Mouse (Mus musculus): ENCODE measurements around the gene Zdhhc17. TPM values are rescaled to one million over a fixed set of nuclear protein-coding genes. Genes with fewer than 3 reads are reported as not detected.
A peak's percentile ranks its signal among the peaks of the same experiment; 100 is the strongest.

Zdhhc17 gene
- 23.7 and 31.6 TPM in 2 replicates for polyA plus RNA-seq (2011; ENCODE audit: insufficient read length, low read depth, missing spikeins)

DNA sequence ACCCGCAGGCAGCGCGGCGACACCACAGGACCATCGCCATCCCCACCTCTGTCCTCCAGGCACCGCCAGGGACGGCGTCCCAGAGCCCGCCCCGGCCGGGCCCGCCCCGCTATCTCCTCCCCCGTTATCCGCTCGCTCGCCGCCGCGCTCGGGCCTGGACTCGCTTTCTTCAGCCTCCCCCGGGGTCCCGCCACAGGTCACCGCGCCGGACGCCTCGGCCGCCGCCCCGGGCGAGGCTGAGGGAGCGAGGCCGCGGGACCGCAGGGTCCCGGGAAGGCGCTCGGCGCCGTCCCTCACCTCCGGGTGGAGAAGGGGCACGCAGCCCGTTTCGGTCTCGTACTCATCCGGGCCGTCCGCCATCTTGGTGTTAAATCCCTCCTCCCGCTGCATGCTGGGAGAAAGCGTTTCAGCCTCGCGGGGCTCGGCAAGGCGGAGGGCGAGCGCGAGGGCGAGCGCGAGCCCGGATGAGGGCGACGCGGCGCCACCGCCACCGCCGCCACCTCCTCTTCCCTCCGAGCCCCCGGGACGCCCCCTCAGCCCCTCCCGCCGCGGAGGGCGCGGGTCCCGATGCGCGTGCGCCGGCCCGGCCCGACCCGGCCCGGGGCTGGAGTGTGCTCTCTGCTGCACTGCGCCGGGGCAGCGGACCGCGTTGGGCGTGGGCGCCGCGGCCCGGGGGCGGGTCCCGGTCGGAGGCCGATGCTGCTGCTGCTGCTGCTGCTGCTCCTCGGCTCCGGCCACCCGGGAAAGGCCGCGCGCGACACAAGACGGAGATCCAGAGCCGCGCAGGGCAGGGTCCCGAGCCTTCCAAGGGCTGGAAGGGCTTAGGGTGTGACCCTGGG, at the start of gene Zdhhc17:
TSS of gene Zdhhc17 (minus strand) at position 500 of the 839 bp plus-strand sequence.
- peak within 1 kb of the TSS; percentile 89 for H3K4me3 ChIP-seq (ENCODE audit: insufficient read depth, low read length)
- TF ChIP-seq POLR2A (IDR thresholded peaks at IDR 0.05; ENCODE audit: low read depth, low read length) (peak; percentile 79), CTCF (IDR thresholded peaks at IDR 0.05; ENCODE audit: borderline replicate concordance, insufficient read depth, low read length) (no peak)
- H3K4me1 ChIP-seq (ENCODE audit: control insufficient read depth, insufficient read depth, low read length) = peaks cover 3% of the 10 kb centered on the region; the same call in 1 of the 2 replicates
- peak within 1 kb of the TSS; percentile 91 for H3K27ac ChIP-seq (ENCODE audit: insufficient read depth, low read length)

DNA sequence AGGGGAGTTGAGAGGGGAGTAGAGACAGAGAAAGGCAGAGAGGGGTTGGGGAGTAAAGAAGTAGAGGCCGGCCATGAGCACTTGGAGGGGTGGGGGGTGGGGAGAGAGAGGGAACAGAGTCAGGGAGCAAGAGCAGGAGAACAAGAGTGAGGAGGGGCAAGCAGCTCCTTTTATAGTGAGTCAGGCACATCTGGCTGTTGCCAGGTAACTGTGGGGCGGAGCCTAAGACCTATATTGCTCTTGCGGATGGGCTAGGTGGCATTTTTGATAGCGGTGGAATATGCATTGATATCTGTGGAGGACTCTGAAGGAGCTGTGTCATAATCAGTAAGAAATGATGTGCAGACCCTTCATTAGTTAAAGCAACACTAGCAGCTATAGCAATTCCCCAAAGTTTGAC, 45.8 kb upstream of the Zdhhc17 start:
- TF ChIP-seq POLR2A (IDR thresholded peaks at IDR 0.05; ENCODE audit: low read depth, low read length) (no peak), CTCF (IDR thresholded peaks at IDR 0.05; ENCODE audit: borderline replicate concordance, insufficient read depth, low read length) (no peak)

DNA sequence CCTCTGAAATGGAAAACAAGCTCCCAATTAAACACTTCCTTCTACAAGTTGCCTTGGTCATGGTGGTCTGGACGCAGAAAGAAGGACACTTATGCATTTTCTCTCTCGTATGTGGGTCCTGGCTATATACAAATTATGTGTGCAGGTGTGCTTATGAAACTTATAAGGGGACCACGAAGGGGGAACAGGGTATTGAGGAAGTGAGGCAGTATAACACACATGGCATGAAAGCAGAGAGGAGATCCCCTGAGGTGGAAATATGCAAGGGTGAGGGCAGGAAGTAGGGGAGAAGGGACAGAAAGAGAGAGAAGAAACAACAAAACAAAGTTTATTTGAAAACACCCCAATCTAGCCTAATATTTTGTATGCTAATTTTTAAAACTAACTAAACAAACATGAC, 41.7 kb upstream of the Zdhhc17 start:
- H3K4me3 ChIP-seq (ENCODE audit: insufficient read depth, low read length) = no peak overlapping the region
- H3K27ac ChIP-seq (ENCODE audit: insufficient read depth, low read length) = no peak overlapping the region
- no peaks in the 10 kb centered on the region for H3K4me1 ChIP-seq (ENCODE audit: control insufficient read depth, insufficient read depth, low read length)
- TF ChIP-seq CTCF (IDR thresholded peaks at IDR 0.05; ENCODE audit: borderline replicate concordance, insufficient read depth, low read length) = no peak
- TF ChIP-seq POLR2A (IDR thresholded peaks at IDR 0.05; ENCODE audit: low read depth, low read length) = no peak

More for the DNA sequence above, 45.8 kb upstream of the Zdhhc17 start:
- H3K27ac ChIP-seq (ENCODE audit: insufficient read depth, low read length) = no peak overlapping the region
- no peak overlapping the region for H3K4me3 ChIP-seq (ENCODE audit: insufficient read depth, low read length)
- H3K4me1 ChIP-seq (ENCODE audit: control insufficient read depth, insufficient read depth, low read length) = no peaks in the 10 kb centered on the region

DNA sequence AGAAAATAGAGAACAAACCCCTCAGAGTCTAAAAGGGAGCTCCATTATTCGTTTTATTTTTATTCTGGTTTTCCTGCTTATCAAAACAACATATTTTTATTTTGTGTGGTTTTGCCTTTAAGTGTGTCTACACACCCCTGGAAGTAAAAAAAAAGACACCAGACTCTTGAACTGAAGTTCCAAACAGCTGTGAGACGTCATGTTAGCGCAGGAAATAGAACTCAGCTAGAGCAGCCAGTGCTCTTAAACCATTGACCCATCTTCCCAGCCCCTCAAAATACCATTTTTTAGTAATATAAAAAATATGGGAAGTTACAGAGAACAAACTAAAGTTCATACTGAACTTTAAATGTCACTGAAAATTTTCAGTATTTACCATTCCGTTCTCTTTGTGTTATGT, 40.6 kb upstream of the Zdhhc17 start:
- H3K4me1 ChIP-seq (ENCODE audit: control insufficient read depth, insufficient read depth, low read length) = no peaks in the 10 kb centered on the region
- TF ChIP-seq POLR2A (IDR thresholded peaks at IDR 0.05; ENCODE audit: low read depth, low read length) (no peak), CTCF (IDR thresholded peaks at IDR 0.05; ENCODE audit: borderline replicate concordance, insufficient read depth, low read length) (no peak)
- H3K27ac ChIP-seq (ENCODE audit: insufficient read depth, low read length) = no peak overlapping the region
- no peak overlapping the region for H3K4me3 ChIP-seq (ENCODE audit: insufficient read depth, low read length)

DNA sequence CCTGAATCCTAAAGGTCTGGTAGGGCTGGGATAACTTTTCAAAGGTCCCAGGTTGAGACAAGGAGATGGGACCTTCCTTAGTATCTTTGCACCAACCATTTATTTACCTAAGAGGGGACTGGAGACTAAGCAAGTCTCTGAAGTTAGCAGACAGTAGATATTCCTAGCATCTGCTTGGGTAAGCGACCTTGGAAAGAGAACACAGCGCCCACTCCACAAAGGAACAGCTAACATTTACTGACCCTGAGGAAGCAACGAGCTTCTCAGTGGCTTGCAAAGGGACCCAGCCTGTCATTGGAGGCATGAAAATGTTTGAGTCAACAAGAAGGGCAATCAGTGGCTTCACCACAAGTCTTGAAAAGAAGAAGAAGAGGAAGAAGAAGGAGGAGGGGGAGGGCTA, 40.1 kb upstream of the Zdhhc17 start:
- H3K4me3 ChIP-seq (ENCODE audit: insufficient read depth, low read length) = no peak overlapping the region
- H3K27ac ChIP-seq (ENCODE audit: insufficient read depth, low read length) = no peak overlapping the region
- TF ChIP-seq CTCF (IDR thresholded peaks at IDR 0.05; ENCODE audit: borderline replicate concordance, insufficient read depth, low read length) = no peak
- no peaks in the 10 kb centered on the region for H3K4me1 ChIP-seq (ENCODE audit: control insufficient read depth, insufficient read depth, low read length)

DNA sequence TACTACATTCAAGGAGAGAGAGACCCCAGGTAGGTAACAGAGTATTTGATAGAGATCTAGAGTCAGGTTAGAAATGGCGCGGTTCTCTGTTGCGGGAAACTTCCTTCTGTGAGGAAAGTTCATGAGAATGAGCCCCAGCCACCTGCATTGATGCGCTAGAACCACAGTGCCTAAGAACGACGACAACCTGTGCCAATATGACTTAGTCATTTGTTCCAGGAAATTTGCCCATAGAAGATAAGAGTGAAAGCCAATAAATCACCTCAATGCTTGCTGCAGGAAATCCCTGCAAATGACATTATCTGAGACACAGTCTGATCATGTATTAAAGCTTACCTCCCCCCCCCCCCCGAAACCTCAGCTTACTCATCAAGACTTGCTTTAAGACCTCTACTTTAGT, 38.0 kb upstream of the Zdhhc17 start:
- Histone ChIP-seq H3K27ac (ENCODE audit: insufficient read depth, low read length) (no peak overlapping the region), H3K4me1 (ENCODE audit: control insufficient read depth, insufficient read depth, low read length) (no peaks in the 10 kb centered on the region), H3K4me3 (ENCODE audit: insufficient read depth, low read length) (no peak overlapping the region)
- TF ChIP-seq CTCF (IDR thresholded peaks at IDR 0.05; ENCODE audit: borderline replicate concordance, insufficient read depth, low read length) (no peak), POLR2A (IDR thresholded peaks at IDR 0.05; ENCODE audit: low read depth, low read length) (no peak)

DNA sequence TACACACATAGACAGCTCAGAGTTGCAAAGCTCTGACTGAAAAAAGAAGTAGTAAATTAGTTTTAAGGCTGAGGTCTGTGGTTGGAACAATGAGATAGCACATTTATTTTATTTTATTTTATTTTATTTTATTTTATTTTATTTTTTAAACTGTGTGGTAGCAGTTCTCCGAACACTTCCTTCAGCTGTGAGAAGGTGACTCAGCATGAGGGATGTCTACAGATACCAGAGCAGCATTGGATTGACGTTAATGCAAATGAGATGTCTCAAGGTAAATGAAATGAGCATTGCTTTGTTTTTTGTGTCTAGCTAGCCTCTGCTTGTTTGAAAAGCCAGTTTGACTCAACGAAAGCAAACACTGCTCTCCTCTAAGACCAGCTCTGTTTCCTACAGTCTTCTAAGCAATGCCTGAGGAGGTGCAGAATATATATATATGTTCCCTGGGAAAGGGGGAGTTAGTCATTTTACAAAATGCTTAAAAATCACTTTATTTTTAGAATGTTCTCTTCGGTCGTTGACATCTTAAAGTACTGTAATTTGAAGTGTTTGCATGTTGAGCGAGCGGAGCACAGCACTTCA, 30.2 kb upstream of the Zdhhc17 start:
- no peak for TF ChIP-seq CTCF (IDR thresholded peaks at IDR 0.05; ENCODE audit: borderline replicate concordance, insufficient read depth, low read length)
- TF ChIP-seq POLR2A (IDR thresholded peaks at IDR 0.05; ENCODE audit: low read depth, low read length) = no peak
- Histone ChIP-seq H3K27ac (ENCODE audit: insufficient read depth, low read length) (no peak overlapping the region), H3K4me3 (ENCODE audit: insufficient read depth, low read length) (no peak overlapping the region), H3K4me1 (ENCODE audit: control insufficient read depth, insufficient read depth, low read length) (no peaks in the 10 kb centered on the region)

DNA sequence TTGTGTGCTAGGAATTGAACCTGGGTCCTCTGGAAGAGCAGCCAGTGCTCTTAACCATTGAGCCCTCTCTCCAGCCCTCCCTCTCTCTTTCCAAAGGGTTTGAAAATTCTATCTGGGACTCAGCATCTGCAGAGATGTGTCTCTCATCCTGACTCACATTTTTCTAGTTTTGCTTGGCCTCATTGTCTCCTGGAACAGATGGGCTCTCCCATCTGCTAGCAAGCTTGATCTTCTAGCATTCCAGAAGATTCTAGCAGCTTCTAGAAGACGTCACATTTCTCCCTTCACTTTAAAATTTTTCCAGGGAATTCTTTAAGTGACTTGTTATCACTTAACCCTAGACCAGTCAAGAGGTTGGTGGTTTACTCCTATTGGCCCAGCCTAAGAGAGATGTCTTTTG, 26.9 kb upstream of the Zdhhc17 start:
- TF ChIP-seq CTCF (IDR thresholded peaks at IDR 0.05; ENCODE audit: borderline replicate concordance, insufficient read depth, low read length) (no peak), POLR2A (IDR thresholded peaks at IDR 0.05; ENCODE audit: low read depth, low read length) (no peak)
- H3K4me3 ChIP-seq (ENCODE audit: insufficient read depth, low read length) = no peak overlapping the region
- no peaks in the 10 kb centered on the region for H3K4me1 ChIP-seq (ENCODE audit: control insufficient read depth, insufficient read depth, low read length)
- no peak overlapping the region for H3K27ac ChIP-seq (ENCODE audit: insufficient read depth, low read length)

DNA sequence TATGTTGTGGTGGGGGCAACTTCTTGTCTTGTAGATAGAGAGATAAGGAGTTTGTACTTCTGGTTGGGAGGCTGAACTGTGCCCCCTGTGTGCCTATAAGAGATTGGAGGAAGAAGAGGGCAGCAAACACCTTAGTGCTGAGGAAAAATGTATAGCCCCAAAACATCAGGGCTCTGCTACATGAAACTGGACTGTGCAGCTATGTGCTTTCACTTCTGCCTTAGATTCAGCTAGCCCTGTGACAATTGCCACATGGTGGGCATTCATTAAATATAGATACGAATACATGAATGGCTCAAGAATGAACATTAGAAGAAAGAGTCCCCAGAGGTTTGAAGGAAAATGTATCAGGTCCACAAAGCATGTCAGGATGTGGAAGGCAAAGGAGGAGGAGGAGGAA, 25.2 kb upstream of the Zdhhc17 start:
- Histone ChIP-seq H3K27ac (ENCODE audit: insufficient read depth, low read length) (no peak overlapping the region), H3K4me3 (ENCODE audit: insufficient read depth, low read length) (no peak overlapping the region)
- TF ChIP-seq POLR2A (IDR thresholded peaks at IDR 0.05; ENCODE audit: low read depth, low read length) (no peak), CTCF (IDR thresholded peaks at IDR 0.05; ENCODE audit: borderline replicate concordance, insufficient read depth, low read length) (no peak)

More for the DNA sequence above, 25.2 kb upstream of the Zdhhc17 start:
- no peaks in the 10 kb centered on the region for H3K4me1 ChIP-seq (ENCODE audit: control insufficient read depth, insufficient read depth, low read length)

Data from embryonic fibroblast, embryonic 13.5 days (primary cell).